Mouse (Mus musculus): Measurements from ENCODE around the gene Ankmy1.

Gene Ankmy1

DNA sequence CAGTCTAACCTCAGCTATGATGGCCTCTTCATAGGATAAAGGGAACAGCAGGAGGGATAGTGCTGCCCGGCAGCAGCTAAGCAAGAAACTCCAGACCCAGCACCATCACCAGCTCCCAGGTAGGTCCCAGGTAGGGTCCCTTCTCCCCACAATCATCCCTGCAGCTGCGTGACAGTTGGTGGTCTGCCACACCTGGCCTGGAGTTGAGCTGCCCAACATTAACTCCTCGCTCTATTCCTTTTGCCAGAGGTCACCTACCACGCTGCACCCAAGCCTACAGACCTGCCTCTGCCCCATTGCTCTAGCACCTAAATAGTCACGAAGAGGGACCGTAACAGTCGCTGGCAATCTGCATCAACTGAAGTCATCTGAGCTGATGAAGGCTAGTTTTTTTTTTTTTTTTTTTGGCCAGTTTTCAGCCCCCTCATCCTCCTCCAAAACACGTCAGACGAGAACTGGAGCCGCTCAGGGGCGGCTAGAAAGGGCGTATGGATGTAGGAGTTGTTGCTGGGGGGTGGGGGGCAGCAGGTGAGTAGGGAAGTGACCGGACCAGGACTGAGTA, 72.0 kb downstream of the Ankmy1 start:
- peak; percentile 40 for DNase-seq (ENCODE audit: low spot score)

DNA sequence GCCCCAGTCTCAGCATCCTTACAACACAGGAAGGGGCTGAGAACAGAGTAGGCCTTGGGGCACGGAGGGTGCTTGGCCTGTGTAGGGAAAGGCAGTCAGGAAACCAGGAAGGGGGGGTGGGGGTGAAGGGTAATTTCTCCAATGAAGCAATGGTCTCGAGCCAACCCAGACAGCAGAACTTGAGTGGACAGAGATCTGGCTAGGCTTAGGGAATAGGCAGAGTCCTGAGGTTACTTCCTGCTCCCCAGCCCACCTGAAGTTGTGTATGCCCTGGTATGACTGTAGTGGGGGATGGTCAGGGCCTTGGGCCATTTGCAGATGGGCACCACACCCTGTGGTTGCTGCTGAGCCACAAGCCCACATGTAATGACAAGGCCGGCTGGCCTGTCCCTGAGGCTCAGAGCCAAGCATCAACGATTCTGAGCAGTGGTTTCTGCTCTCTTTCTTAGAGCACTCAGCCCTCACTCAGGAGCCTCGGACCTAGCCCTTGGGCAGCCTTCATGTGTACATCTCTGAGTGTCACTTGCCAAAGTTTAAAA, 86.9 kb downstream of the Ankmy1 start:
- no peak for DNase-seq (ENCODE audit: low spot score)

DNA sequence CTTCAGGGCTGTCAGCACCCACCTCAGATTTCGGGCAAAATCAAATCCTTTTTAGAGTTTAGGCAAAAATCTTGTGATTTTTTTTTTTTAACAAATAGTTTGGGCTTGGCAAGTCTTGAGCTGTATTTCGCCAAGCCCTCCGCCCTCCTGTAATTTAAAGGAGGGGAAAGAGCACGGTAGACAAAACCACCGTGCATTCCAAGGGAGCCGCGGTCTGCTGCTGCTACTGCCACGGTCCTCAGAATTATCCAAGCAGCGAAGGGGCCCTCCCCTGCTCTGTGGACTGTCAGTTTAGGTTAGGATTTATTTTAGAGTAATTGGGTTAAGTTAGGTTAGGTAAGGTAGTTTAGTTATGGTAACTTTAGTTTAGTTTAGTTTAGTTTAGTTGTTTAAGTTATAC, 87.6 kb downstream of the Ankmy1 start:
- no peak for DNase-seq (ENCODE audit: low spot score)

DNA sequence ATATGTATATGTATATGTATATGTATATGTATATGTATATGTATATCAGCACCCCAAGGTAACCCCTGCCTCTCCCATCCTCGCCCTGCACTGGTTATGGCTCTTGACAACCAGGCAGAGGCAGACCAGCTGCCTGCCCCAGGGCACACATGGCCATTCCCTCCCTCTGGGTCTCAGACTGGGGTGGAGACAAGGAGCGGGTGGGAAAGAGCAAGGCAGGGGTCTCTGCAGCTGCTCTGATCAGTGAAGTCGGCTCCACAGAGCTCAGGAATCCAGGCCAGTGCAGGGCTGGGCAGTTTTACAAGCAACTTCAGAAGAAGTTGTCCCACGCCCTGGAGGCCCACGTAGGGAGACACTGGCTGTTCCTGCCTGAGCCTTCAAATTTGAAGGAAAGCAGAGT, 88.4 kb downstream of the Ankmy1 start:
- no peak for DNase-seq (ENCODE audit: low spot score)

Measured in testis, postnatal 10 days (tissue).